Mouse (Mus musculus) adrenal gland, postnatal 10 days (tissue): ENCODE results near the gene Tekt2. TPM values are rescaled to one million over a fixed set of nuclear protein-coding genes. Genes with fewer than 3 reads are reported as not detected.

Experiments used
- total RNA-seq, 2 experiments: library from RNA; stranded (reverse); gene quantifications; 2 replicates each; pipeline ENCODE4 v1.2.3; 2021

Tekt2 gene
- total RNA-seq, 2 experiments from 2014 or later, result 0.57 to 2.8 TPM

Other genes with a start within 250 kb of the Tekt2 start
- gene Lsm10, start 229.1 kb downstream of the Tekt2 start, total RNA-seq, result 10 to 100 TPM; 18.2 to 23.2 TPM
- gene Stk40, start 221.7 kb downstream of the Tekt2 start, total RNA-seq, result 10 to 100 TPM; 48.4 to 53.0 TPM
- 10 to 100 TPM; 36.3 to 41.2 TPM for gene Eva1b, start 177.9 kb downstream of the Tekt2 start, total RNA-seq
- 1 to 10 TPM; 3.3 to 3.9 TPM for gene Sh3d21, start 162.2 kb downstream of the Tekt2 start, total RNA-seq
- 100 to 1,000 TPM; 177 to 229 TPM for gene Thrap3, start 122.9 kb downstream of the Tekt2 start, total RNA-seq
- 10 to 100 TPM; 60.4 to 72.7 TPM for gene Map7d1, start 69.3 kb downstream of the Tekt2 start, total RNA-seq
- 10 to 100 TPM; 73.1 to 74.8 TPM for gene Trappc3, start 63.4 kb downstream of the Tekt2 start, total RNA-seq
- 1 to 10 TPM; 5.5 to 5.6 TPM for gene Col8a2, start 38.9 kb downstream of the Tekt2 start, total RNA-seq
- 10 to 100 TPM; 34.0 to 34.9 TPM for gene Adprhl2, start 4.0 kb downstream of the Tekt2 start, total RNA-seq
- 10 to 100 TPM; 11.1 to 18.3 TPM for gene Ago3, start 103.9 kb upstream of the Tekt2 start, total RNA-seq
- gene Ago1, start 142.9 kb upstream of the Tekt2 start, total RNA-seq, result 10 to 100 TPM; 27.1 to 34.1 TPM
- gene Ago4, start 207.8 kb upstream of the Tekt2 start, total RNA-seq, result 1 to 10 TPM; 4.0 to 6.4 TPM
- 1 to 10 TPM; 8.5 to 8.9 TPM for gene Clspn, start 231.2 kb upstream of the Tekt2 start, total RNA-seq